Mouse (Mus musculus) megakaryocyte, embryonic 14.5 days (primary cell): ENCODE measurements around the gene Wwp2. TPM values are rescaled to one million over a fixed set of nuclear protein-coding genes. Genes with fewer than 3 reads are reported as not detected.

Experiments
- H3K27me3 ChIP-seq: replicated peaks from 2 replicates; pipeline ENCODE3; 2012; ENCODE audit warnings: inconsistent platforms
- H3K36me3 ChIP-seq: replicated peaks from 2 replicates; pipeline ENCODE3; 2012; ENCODE audit warnings: low read length, inconsistent platforms, mixed read lengths
- H3K4me1 ChIP-seq: 2 replicates; pipeline ENCODE4 v1.6.1; 2012; ENCODE audit warnings: inconsistent platforms
- H3K4me3 ChIP-seq: replicated peaks from 2 replicates; pipeline ENCODE3; 2012; ENCODE audit warnings: moderate library complexity, mild to moderate bottlenecking, inconsistent platforms
- H3K9me3 ChIP-seq: 2 replicates; pipeline ENCODE4 v1.6.1; 2012; ENCODE audit warnings: inconsistent platforms
- FLI1 ChIP-seq: IDR thresholded peaks from 2 replicates; pipeline ENCODE4 v1.6.1; 2012; ENCODE audit warnings: low read length, inconsistent platforms, mixed read lengths
- GATA1 ChIP-seq: IDR thresholded peaks from 3 replicates; pipeline ENCODE4 v1.6.1; 2012; ENCODE audit warnings: mixed read lengths, low read length, inconsistent platforms, borderline replicate concordance
- polyA plus RNA-seq: library from polyadenylated mRNA; stranded (reverse); fragments of >175 nt; gene quantifications from 2 replicates; pipeline ENCODE4 v1.2.3, GENCODE M21; 2012; ENCODE audit warnings: low replicate concordance; ENCODE audit not compliant: insufficient read depth

The Wwp2 gene
- polyA plus RNA-seq, 1 experiment = 32.4 TPM

DNA sequence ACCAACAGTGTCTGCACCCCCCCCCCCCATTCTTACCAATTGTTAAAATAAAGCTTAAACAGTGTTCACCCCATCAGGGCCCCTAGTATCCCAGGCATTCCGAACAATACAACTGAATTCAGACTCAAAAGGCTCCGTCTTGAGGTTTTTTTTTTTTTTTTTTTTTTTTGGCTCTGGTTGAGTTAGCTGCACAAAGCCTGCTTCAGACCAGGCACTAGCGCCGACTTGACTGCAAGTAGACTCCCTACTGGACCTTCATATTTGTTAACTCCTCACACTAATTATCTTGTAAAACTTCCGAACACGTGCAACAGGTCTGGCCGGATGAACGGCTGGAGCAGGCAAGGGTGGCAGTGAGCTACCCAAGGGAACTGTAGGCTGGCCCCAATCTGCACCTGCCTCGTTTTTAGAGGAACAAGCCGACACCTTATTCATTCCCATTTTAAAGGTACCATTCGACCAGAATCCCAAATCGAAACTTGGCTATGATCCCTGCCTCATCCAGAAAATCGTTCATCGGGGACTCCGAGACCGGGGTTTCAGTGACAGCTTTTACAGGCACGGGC is 151.3 kb downstream of the Wwp2 start:
- no peaks in the 10 kb centered on the region for H3K27me3 ChIP-seq
- H3K9me3 ChIP-seq = no peaks in the 10 kb centered on the region
- peaks cover 40% of the 10 kb centered on the region for H3K36me3 ChIP-seq
- H3K4me1 ChIP-seq = peaks cover 22% of the 10 kb centered on the region
- TF ChIP-seq GATA1 (no peak), FLI1 (no peak)
- peak overlapping the region; percentile 100 for H3K4me3 ChIP-seq

DNA sequence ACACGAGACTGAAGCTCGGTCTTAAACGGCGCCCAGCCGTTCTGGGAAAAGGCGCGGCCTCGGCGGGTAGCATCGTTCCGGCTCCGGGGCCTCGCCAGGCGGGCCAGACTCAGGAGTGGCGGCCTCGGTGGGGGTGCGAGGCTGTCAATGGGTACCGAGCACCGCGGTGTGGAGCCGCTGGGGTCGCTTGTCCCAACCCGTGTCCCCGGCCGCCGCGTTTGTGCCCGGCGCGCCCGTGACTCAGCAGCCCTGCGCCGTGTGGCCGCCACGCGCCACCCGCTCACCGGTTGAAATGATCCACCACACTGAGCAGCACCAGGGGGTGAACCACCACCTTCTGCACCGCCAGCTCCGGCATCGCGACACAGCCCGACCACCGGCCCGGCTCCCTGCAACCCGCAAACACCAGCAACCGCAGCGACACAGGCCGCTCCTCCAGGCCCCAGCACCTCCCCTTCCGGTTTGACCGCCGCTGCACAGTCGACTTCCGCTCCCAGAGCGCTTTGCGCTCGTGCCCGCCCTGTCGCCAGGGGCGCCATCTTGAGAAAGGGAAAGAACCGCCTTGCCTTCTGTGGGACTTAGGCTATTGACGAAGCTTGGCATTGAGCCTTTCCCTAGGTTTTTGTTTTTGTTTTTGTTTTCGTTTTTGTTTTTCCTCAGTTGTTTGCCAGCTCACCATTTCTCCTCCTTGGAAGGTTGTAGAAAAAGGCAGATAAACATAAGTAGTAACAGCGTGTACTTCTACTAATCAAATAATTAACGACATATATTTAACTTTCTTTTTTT is 152.0 kb downstream of the Wwp2 start, which contains the start of gene Psmd7:
Gene Psmd7 (minus strand): TSS at position 470 of the 786 bp plus-strand sequence.
- Histone ChIP-seq H3K4me3 (peak within 1 kb of the TSS; percentile 100), H3K27me3 (peaks cover 3% of the 10 kb centered on the region), H3K4me1 (peaks cover 19% of the 10 kb centered on the region), H3K9me3 (no peaks in the 10 kb centered on the region), H3K36me3 (peaks cover 34% of the 10 kb centered on the region)
- TF ChIP-seq FLI1 = peak; percentile 77
- TF ChIP-seq GATA1 = no peak

DNA sequence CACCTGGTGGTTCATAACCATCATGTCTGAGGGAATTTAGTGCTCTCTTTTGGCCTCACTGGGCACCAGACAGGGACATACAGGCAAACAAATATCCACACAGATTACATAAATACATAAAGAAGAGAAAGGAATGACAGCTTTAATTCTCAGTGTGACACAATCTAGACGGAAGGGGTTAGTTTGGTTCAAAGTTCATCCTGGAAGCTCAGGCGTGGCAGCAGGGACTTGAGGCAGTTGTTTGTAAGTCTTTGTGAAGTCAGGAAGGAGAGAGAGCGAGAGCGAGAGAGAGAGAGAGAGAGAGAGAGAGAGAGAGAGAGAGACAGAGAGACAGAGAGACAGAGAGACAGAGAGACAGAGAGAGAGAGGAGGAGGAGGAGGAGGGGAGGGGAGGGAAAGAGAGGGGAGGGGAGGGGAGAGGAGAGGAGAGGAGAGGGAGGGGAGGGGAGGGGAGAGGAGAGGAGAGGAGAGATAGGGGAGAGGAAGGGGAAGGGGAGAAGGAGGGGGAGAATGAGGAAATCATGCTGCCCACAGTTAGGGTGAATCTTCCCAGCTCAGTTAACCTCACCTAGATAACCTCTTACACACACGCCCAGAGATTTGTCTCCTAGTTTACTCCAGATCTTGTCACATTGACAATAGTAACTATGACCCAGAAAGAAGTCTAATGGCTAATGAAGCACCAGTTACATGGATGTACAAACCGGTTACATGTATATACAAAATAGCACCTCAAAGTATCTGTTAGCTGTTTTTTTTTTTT is 158.0 kb downstream of the Wwp2 start:
- no peak for TF ChIP-seq GATA1
- no peak for TF ChIP-seq FLI1
- H3K4me1 ChIP-seq = no peaks in the 10 kb centered on the region
- peaks cover 8% of the 10 kb centered on the region for H3K27me3 ChIP-seq
- H3K9me3 ChIP-seq = peaks cover 17% of the 10 kb centered on the region
- H3K4me3 ChIP-seq = no peak overlapping the region
- H3K36me3 ChIP-seq = no peaks in the 10 kb centered on the region

DNA sequence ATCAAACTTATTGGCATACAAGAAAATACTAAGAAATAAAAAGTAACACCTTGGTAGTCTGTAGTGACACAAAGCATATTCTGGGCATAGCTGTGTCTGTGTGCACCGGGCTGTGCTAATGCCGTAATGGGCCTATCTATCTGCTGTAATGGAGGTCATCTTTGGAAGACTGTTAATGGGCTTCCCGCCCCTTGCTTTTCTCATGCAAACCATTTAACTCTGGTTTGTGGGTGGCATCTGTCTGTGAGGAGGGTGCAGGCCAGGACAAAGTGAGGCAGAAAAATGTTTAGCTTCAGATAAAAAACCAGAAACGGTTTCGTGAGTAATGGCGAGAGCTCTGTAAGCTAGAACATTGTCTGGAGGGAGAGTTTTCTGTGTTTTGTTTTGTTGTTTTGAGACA is 158.7 kb downstream of the Wwp2 start:
- no peaks in the 10 kb centered on the region for H3K4me1 ChIP-seq
- H3K4me3 ChIP-seq = no peak overlapping the region
- H3K27me3 ChIP-seq = peaks cover 8% of the 10 kb centered on the region
- no peaks in the 10 kb centered on the region for H3K36me3 ChIP-seq
- TF ChIP-seq GATA1 = no peak
- no peak for TF ChIP-seq FLI1
- H3K9me3 ChIP-seq = peaks cover 20% of the 10 kb centered on the region

DNA sequence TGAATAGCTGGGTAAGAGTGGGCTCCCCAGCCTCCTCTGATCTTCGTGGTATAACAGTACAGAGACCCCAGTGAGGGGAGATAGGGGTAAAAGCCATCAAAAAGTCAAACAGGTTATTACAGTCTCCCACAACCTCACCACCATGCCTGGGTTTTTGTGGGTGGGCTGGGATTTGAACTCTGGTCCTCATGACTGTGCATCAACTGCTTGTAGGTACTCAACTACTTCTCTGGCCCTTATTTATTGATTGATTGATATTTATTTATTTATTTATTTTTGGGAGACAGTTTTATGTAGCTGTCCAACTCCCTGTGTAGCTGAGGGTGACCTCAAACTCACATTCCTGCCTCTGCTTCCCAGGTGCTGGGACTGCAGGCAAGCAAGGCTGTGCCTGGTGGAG is 161.6 kb downstream of the Wwp2 start:
- H3K36me3 ChIP-seq = no peaks in the 10 kb centered on the region
- TF ChIP-seq GATA1 = no peak
- no peak for TF ChIP-seq FLI1
- H3K27me3 ChIP-seq = peaks cover 12% of the 10 kb centered on the region
- H3K9me3 ChIP-seq = peaks cover 21% of the 10 kb centered on the region
- H3K4me3 ChIP-seq = no peak overlapping the region
- H3K4me1 ChIP-seq = no peaks in the 10 kb centered on the region

DNA sequence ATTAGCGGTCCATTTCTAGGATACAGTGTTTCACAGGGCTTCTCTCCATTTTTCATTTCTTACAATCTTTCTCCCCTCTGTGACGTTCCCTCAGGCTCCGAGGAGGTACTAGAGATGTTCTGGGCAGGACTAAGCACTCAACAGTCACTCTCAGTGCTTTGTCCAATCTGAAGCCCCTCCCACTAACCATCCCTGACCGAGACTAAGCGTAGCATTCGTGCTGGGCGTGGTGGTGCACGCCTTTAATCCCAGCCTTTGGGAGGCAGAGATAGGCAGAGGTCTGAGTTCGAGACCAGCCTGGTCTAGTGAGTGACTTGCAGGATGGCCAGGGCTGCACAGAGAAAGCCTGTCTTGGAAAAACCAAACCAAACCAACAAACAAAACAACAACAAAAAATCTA is 163.5 kb downstream of the Wwp2 start:
- H3K4me3 ChIP-seq = no peak overlapping the region
- no peaks in the 10 kb centered on the region for H3K36me3 ChIP-seq
- no peaks in the 10 kb centered on the region for H3K4me1 ChIP-seq
- no peak for TF ChIP-seq GATA1
- no peak for TF ChIP-seq FLI1
- H3K27me3 ChIP-seq = peaks cover 6% of the 10 kb centered on the region
- peaks cover 21% of the 10 kb centered on the region for H3K9me3 ChIP-seq

DNA sequence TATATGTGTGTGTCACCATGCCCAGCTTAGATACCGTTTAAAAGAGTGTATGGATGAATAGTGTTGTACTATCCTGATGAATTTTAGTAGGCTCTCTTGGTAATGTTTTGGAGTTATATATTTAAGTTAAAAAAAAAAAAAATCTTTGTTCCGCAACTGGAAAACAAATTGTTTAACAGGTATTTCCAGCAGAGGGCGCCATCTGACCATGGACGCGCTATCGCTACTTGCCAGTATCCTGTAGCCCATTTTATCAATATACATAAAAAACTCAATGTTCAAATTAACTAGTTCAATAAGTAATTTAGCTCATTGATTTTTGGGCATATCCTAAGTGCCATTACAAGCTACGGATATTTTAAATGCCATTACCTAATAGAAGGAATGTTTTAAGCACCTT is 166.9 kb downstream of the Wwp2 start:
- H3K9me3 ChIP-seq = peaks cover 5% of the 10 kb centered on the region; the same call in 1 of the 2 replicates
- no peaks in the 10 kb centered on the region for H3K36me3 ChIP-seq
- H3K27me3 ChIP-seq = peaks cover 10% of the 10 kb centered on the region
- H3K4me3 ChIP-seq = no peak overlapping the region
- TF ChIP-seq GATA1 = no peak
- TF ChIP-seq FLI1 = no peak
- no peaks in the 10 kb centered on the region for H3K4me1 ChIP-seq

Other genes with a start within 250 kb of the Wwp2 start
- gene Nfat5, start 142.9 kb upstream of the Wwp2 start, polyA plus RNA-seq = 0.41 and 0.71 TPM in 2 replicates
- gene Nqo1, start 33.2 kb upstream of the Wwp2 start, polyA plus RNA-seq = 0.43 TPM in 1 of 2 replicates, not detected in the other
- gene Nob1, start 11.3 kb upstream of the Wwp2 start, polyA plus RNA-seq = 23.2 and 31.2 TPM in 2 replicates
- gene Psmd7, start 152.1 kb downstream of the Wwp2 start, polyA plus RNA-seq = 13.5 and 35.9 TPM in 2 replicates